Mouse (Mus musculus) hematopoietic stem cell, adult 5-6 weeks (primary cell): ENCODE results near the gene Dnah7a. TPM values are rescaled to one million over a fixed set of nuclear protein-coding genes. Genes with fewer than 3 reads are reported as not detected.
"Not testable (repeated sequence)": the region's sequence is repeated elsewhere in the genome, so short reads cannot be mapped to it uniquely, and the experiment has no call there.

ENCODE experiments used
- ATAC-seq, 2 experiments: fragments of 125-278 bp in 1 of 2; replicated peaks in 1 of 2; 2 replicates each; pipeline ENCODE4 v1.8.0; 2016 to 2017; ENCODE audit warnings: inconsistent platforms in 2 of 2, mild to moderate bottlenecking in 2 of 2, moderate number of reproducible peaks in 2 of 2, low read depth in 1 of 2, moderate TSS enrichment in 1 of 2; ENCODE audit not compliant: low FRiP score in 2 of 2, poor library complexity in 2 of 2, severe bottlenecking in 2 of 2, insufficient read depth in 1 of 2, low TSS enrichment in 1 of 2
- total RNA-seq: library from RNA; stranded (forward); fragments of 172-1452, 232-1000 nt; gene quantifications from 2 replicates; pipeline ENCODE4 v1.2.3, GENCODE M21; 2017

The Dnah7a gene
- total RNA-seq, 1 experiment from 2014 or later = not detected

DNA sequence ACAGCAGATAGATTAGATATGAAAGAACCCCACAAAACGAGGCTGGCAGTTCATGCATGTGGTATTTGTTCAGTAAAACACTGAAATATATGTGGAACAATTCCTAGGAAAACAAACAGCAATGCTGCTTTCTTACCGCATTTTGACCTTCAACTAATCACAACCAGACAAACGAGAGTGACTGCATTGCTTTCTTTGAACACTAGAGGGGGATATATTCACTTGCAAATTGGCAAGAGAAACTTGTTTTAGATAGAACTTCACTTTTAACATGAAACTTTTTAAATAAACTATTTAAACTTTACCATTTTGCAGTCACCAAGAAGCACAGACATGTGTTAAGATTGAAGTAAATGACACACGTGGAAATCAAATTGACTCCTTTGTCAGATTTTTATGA, 8.9 kb upstream of the Dnah7a start:
- ATAC-seq = peak in 1 of 2 experiments; percentile 42; a peak in 1 of 4 replicates

DNA sequence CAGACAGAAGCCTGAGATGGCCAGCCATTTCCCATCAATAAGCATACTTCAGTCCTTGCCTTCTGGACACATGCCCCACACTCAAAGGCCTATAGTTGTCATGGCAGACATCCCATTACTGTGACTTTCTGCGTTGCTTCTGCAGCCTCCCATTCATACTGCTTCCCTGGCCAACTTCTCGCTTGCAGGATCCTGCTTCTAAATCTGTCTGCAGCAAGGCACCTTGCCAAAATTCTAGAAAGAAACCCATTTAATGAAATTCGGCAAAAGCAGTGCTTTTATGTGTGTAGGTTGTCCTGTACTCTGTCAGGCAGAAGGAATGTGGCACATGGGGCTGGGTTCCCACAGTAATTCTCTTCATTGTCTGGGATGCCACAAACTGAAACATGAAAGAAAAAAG, 6.8 kb upstream of the Dnah7a start:
- not testable (repeated sequence) for ATAC-seq

DNA sequence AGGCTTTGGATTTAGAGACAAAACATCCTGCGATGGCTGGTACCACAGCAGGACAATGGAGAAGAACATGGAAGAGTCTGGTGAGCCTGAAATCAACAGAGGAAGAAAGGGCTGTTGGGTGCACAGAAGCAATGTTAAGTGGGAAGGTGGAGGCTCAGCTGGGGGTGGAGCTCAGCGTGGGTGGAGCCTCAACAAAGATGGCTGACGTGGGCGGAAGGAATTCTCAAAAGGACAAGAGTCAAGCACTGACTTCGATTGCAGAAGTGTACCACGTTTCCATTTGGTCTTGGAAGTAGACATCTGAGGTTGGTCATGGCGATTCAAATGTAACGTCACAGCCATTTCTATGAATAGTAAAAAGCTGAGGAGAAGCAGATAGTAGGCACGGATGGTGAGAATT, 4.5 kb upstream of the Dnah7a start:
- ATAC-seq = no peak

DNA sequence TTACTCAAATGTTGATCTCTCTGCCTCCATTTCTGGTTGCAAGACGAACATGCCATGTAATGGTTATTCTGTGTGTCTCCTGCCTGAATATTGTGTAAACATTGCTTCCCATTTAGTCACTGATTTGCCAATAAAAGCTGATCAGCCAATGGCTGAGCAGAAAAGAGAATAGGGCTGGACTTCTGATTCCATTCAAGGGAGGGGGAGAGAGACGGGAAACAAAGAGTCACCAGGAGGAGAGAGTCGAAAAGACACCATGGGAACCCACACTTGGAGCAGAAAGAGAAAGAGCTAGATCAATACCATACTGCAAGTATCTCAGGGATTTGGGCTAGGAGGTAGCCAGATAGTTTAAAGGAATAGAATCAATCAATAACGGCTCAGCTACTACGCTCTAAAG, 3.0 kb upstream of the Dnah7a start:
- ATAC-seq = not testable (repeated sequence)

DNA sequence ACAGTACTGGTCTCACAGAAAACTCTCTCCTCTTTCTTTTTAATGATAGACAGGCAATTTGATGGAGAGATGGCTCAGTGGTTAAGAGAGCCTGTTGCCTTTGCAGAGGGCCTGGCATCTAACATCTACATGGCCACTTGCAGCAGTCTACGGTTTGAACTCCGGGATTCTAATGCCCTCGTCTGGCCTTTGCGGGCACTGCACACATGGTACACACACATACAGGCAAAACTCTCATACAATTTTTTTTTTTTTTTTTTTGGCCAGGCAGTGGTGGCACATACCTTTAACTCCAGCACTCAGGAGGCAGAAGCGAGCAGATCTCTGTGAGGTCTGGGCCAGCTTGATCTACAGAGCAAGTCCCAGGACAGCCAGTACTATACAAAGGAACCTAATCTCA, 2.4 kb downstream of the Dnah7a start:
- no peak for ATAC-seq

DNA sequence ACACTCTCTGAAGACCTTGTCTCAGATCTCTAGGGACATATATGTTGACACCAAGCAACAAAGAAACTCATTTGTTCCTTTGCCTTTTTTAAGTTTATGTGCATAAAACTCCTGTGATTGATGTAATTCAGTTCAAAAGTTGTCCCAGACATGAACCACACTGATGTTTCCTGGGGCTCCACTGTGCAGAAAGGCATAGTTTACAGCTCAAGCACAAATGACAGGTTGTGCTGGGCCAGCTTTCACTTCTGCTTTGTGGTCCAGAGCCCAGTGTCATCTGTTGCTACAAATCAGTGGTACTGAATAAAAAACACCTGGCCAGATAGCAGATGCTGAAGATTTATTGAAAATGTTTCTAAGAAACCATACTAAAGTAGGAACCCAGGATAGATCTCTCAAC, 42.3 kb downstream of the Dnah7a start:
- peak; percentile 51 to 78 for ATAC-seq

DNA sequence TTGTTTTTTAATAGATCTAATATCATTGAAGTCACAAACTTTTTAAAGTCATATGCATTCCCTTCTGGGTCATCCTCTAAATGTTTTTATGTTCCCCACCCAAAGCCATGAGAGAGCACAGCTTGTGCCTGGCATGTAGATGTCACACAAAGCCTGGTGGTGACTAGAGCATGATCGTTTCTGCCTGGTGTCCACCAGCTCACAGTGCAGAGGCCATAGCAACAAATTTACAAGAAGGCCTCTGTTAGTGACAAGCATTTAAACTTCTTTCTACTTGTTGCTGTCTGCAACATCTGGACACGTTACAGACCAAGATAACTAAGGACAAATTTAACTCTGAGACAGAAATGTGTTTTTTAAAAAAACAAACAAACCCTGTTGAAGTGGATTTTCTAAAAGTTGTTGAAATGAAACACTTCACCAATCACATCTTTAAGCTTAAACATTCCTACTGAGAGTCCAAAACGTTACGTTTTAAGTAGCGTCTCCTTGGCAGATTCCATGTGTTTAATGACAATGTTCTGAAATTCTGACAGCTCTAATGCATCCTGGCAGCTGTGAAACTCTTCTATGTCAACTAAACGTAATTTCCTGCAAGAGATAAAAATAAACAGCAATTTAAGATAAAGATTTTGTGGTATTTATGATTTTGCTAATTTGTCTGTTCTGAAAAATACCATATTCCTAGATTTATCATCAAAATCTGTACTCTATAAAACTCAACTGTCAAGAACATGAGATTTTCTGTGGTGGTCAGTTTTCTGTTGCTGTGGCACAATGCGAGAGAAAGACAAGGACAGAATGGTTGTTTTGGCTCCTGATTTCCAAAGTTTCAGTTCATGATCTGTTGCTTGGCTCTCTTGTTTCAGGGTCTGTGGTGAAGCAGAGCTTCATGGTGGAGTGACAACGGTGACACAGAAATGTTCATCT, 66.5 kb downstream of the Dnah7a start:
- ATAC-seq = no peak

DNA sequence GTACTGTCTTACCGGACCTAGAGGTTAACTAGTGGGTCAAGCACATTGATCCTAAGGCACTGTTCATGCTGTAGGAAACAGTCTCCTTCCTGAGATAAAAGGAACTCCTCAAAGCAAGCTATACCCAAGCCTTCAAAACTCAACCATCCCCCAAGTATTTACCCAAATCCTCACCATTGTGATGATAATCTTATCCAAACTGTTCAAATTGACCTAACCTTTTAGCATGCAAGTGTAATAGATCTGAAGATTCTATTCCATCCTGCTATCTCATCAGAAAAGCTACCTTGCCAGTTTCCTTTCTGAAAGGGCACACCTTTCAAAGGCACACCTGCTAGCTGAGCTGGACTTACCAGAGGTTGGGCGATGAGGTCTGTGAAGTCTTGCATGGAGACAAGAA, 70.9 kb downstream of the Dnah7a start:
- ATAC-seq = not testable (repeated sequence)

DNA sequence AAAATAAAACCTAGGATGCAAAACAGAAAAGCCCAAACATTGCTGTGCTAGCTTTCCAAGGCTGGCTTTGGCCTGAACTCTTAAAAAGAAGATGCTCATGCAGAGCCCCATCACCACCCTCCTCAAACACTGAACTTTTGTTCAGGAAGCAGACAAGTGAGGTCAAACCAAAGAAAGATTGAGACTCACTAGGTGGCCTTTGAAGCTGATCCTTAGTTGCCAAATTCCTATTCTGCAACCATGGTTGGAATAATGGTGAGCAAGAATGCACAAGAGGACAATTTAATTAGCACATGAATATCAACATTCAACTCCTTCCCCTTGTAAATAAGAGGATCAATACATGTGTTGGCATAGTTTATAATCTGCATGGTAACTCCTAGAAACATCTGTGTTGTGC, 74.5 kb downstream of the Dnah7a start:
- not testable (repeated sequence) for ATAC-seq

DNA sequence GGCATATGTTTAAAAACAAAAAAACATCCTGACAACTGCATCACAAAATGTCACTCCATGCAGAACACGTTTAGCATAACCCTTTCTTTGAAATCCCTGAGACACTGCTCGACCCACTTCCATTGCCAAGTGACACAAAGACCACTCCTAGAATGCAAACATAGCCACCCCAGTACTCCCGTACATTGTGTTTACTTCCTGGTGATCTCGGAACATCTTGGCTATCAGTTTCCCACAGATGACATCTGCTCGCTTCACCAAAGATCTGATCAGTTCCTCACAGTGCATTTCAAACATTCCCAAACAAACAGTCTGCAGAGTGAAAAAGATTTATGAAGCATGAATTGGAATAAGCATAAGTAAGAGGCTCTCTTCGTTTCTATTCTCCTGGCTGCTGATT, 76.6 kb downstream of the Dnah7a start:
- no peak for ATAC-seq

DNA sequence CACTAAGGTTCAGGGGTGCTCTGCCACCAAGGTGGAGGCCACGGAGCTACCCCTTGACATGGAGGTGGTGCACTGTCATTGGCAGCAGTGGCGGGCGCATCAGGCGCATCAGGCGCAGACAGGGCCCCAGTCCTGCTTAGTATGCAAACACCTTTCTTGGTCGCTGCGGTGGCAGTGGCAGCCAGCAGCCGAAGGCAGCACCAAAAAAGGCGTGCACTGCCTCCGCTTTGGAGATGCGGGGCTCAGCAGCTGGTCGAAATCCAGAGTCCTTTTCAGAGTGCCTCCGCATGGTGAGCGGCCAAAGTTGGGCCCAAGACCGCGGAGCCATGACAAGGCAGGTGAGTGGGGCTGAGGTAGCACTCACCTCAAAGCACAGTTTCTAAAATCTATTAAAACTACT, 93.1 kb downstream of the Dnah7a start:
- ATAC-seq = no peak

DNA sequence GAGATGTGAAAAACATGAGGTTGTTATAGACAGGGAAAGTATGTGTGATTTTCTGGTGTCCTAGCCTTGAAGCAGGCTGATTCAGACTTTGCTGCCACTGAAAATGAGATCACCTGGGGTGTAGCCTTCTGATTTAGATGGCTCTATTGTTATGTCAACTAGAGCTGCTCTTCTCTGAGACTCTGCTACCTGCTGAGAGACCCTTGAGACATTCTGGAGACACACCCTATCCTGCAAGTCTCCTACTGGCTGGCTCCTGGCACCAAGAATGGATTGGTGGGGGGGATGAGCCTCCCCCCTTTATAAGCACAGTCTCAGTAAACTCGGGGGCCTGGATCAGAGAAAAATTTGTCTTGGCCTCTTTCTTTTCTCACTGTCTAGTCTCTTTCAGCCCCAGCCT, 125.3 kb downstream of the Dnah7a start:
- ATAC-seq = not testable (repeated sequence)

DNA sequence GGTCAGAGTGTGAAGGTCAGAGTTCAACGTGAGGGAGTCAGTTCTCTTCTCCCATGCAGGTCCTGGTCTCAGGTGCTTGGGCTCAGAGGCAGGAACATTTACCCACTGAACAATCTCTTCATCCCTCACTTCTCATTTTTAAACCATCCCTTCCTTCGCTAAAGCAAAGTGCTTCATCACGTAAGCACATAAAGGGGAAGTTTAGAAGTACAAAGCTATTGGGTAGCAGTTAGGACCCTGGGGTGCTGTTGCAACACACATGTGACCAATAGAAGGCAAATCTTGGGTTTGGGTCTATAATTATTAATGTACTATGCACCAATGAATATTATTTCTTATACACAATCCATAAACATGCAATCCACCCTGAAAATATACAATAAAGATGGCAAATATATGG, 148.7 kb downstream of the Dnah7a start:
- ATAC-seq = not testable (repeated sequence)

DNA sequence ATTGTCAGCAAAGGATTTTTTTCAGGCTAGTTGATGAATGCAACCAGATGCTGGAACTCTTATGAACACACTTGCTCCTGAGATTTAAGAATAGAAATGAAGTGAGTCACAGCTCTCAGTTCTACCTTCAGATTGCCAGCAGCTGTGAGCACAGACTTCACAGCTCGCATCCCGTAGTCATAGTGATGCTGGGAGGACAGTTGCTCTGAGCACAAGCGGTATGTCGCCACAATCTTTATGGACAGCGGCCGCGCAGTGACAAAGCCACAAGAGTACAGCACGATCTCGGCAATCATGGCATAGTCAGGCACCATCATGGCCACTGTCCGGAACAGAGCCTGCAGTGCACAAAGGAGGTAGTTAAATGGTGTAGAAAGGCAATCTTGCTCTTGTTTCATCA, 159.6 kb downstream of the Dnah7a start:
- not testable (repeated sequence) for ATAC-seq

DNA sequence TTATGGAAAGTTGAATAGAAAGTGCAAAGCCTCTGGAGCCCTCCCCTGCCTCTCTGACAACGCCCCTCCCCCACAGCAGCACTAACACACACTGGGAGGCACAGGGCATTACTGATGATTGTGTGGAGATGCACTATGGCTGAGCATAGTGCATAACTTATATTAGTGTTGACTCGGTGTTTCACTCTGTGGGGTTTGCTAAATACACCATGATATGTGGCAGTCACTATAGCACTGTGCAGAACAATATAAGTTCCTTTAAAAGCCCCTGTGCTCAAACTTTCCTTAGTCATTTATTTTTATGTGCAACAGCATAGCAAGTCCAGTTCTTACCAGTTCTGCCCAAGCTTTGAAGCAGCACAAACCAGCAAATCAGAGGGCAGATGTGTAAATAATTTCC, 168.2 kb downstream of the Dnah7a start:
- not testable (repeated sequence) for ATAC-seq

DNA sequence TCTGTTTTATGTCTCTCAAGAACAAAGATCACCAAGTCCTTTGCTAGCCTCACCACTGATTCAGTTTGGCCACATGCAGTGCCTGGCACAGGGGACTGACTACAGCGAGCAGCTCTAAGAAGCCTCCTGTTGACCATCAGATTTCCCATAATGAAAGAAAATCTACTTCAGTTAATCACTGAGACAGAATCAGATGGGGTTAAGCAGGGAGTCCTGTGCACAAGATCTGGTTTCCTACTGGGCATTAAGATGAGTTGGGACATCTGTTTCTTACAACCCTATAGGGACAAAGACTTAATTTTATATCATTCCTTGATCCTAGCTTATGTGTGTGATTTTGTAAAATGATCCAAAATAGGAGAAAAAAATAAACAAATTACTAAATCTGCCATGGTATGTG, 171.8 kb downstream of the Dnah7a start:
- ATAC-seq = not testable (repeated sequence)

DNA sequence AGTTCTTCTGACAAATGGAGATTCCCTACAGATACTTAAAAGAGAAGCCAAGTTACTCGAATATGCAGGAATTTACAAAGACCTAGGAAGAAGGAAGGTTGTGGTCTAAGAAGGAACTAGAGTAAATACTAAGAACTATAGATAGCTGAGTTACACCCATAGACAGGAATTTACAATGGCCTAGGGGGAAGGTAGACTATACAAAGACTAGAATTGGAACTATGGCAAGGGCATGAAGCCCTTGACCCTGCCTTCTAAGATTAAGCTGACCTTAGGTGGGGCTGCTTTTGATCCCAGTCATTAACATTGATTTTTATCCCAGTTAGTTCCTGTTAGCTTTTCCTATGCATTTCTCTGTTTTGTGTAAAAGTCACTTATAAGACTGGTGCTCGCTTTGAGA, 180.6 kb downstream of the Dnah7a start:
- ATAC-seq = not testable (repeated sequence)

DNA sequence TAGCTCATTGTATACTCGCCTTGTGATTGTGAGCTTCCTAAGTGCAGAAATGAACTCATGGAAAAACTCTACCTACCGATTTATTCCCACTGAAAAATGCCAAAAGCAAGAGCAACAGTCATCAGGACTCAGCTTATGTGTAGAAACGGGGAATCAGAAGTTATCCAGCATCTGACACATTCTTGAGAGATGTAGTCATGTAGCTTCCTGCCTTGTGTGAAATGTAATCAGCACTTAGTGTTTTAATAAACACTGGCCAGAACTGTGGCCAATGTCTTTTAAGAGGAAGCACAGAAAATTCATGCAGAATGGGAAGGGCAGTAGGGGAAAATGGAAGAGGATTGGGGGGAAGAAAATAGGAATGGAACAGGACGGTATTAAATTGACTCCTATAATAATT, 232.9 kb downstream of the Dnah7a start:
- no peak for ATAC-seq

DNA sequence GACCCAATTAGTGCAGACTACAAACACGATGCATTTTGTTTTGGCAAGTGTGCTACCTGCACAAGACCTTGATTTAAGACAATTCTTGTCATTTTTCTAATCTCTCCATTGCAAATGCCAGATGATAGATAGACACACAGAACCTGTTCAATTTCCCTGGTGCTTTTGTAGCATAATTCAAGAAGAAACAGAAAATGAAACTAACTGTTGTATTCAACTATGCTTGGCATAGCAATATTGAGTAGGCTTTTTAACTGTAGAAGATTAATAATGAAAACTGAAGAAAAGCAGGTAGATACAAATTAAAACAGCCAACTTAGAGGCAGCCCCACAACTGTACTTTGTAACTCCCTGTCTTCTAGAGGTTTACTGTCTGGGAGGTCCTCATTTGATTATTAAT, 234.5 kb downstream of the Dnah7a start:
- 0 out of 4 replicates have a peak, but pooled peaks have one; percentile 22 to 25 for ATAC-seq
